Mouse (Mus musculus): ENCODE measurements around the gene Nsun6.

The Nsun6 gene

GRCm38 (mm10) chr2:15054945-15055637 lies at the start of gene Nsun6:
Nsun6 (minus strand) TSS chr2:15055069.
- peak; percentile 97 for DNase-seq (ENCODE audit: low spot score)

GRCm38 (mm10) chr2:15104386-15104785 lies 49.5 kb upstream of the Nsun6 start:
- DNase-seq (ENCODE audit: low spot score) = no peak

DNA sequence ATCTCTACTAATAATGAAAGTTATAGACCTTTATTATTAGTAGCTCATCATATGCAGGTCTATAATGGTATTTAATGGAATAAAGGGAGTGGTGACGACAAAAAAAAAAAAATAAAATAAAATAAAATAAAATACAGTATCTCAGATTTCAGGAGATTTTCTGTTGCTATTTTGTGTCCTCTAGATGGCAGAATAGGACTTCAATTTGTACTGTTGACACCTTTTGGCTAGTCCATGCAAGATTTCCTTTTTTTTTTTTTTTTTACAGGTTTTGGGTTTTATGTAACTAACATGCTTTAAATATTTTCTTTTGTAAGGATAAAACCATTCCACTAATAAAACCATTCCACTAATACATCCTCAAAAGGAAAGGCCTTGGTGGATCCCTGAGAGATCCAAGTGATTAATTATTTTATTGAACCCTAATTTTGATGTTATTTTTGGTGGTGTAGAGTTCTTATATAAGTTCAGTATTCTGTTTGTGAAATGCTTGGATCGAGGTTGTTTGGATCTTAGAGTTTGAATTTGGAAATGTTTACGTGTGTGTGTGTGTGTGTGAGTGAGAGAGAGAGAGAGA lies 41.7 kb upstream of the Nsun6 start:
- DNase-seq (ENCODE audit: low spot score) = no peak

DNA sequence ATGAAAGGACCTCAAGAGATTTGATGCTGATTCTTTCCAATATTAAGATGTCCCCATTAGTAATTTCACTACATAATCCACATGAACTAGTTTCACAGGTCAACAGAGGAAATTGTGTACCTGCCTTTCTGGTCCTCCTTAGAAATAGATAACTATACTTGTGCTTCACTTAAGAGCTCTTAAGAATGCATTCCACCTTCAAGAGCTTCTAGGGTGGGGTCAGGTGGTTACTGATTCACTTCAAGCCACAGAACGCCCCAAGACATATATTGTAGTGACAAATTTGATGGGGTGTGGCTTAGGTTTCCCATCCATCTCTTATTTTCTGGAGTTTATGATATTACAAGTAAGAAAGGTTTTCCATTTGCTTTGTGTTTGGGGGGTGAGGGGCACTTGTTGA lies 32.4 kb upstream of the Nsun6 start:
- no peak for DNase-seq (ENCODE audit: low spot score)

DNA sequence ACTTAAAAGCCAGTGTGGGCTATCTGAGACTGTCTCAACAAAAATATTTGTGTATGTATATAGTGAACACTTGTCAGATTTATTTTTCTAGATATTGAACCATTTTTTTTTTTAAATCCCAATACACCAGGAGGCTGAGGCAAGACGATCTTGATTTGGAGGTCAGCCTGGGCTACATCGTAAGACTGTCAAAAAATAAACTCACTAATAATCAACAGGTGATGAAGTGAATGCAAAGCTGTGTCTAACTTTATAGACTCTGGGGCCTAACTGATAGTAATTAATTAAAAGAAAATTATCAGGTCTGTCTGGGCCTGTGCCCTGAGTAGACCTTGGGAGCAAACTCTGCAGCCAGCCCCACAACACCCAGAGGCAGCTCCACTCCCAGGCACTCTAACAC lies 28.8 kb upstream of the Nsun6 start:
- no peak for DNase-seq (ENCODE audit: low spot score)

DNA sequence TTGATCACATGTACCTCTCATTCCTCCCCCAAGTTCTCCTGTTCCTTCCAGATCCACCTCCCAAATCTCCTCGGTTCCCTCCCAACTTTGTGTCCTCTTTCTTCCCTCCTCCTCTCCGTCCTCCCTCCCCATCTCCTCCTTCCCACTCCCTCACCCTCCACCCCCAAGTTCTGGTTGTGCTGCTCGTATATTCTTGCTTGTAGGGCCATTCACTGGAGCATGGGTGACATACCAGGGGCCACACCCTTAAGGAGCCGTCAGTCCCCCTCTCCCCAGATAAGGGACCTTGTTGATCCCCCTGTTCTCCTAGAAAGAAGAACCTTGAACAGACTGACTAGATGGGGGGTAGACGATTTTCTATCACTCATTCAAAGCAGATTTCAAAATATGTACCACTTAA lies 12.2 kb upstream of the Nsun6 start:
- DNase-seq (ENCODE audit: low spot score) = no peak

DNA sequence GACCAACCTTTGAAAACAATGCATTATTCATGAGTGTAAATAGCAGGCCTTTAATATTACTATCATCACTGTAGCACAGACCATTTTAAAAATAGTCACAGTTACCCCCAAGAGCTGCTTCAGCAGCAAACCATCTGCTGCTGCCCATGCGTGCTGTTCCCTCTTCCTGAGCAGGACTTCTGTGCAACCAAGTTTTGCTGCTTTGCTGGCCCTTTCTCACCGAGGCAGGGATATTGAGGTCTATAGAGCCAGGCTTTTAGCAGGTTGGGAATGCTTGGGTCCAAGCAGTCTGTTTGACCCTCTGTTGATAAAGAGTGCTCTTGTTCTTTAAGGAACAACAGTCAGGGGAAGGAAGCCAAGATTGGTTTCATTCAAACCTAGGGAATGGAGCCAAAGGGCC lies 10.6 kb upstream of the Nsun6 start:
- DNase-seq (ENCODE audit: low spot score) = no peak

DNA sequence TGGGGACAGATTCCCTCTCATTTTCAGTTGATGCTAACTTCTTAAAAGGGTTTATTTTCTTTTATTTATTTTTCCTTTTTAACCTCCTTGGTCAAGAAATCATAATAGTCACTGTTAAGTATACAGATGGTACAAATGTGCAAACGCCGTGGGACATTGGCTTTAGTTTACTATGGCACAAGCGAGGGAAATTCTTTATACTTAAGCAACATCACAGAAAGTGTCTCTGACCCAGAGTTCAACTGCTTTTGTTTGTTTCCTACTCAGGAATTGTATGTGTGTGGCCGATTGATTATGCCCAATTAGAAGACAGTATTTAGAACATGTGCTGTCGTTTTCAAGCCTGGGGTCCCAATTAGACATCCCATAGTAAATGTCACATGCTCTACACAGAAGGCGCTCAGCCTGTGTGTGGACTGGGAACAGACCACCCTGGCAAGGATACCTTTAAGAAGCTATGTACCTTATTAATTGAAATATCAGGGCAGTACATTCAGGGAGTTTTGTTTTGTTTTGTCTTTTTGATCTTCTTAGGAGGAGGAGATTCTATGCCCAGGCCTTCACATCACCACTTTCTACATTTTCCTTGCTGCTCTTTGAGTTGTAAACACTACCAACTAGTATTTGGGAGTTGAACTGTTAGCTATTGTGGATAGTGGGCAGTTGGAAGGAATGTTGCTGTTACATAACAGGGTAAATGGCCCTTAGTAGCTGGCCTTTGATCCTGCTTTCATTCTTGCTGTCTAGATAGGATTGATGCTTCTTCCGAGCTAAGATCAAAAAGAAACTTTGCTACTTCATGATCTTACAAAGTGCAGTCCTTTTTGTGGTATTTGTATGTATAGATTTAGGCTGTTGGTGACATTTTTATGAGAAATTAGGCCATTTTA lies 9.8 kb upstream of the Nsun6 start:
- DNase-seq (ENCODE audit: low spot score) = no peak

- no peak for DNase-seq (ENCODE audit: low spot score)
These were observed 8.9 kb upstream of the Nsun6 start for GRCm38 (mm10) chr2:15063815-15064214.

GRCm38 (mm10) chr2:15060856-15061255 lies 6.0 kb upstream of the Nsun6 start:
- DNase-seq (ENCODE audit: low spot score) = no peak

GRCm38 (mm10) chr2:15058227-15058626 lies 3.4 kb upstream of the Nsun6 start:
- DNase-seq (ENCODE audit: low spot score) = no peak

GRCm38 (mm10) chr2:15055741-15056151 lies 877 bp upstream of the Nsun6 start:
- DNase-seq (ENCODE audit: low spot score) = no peak

DNA sequence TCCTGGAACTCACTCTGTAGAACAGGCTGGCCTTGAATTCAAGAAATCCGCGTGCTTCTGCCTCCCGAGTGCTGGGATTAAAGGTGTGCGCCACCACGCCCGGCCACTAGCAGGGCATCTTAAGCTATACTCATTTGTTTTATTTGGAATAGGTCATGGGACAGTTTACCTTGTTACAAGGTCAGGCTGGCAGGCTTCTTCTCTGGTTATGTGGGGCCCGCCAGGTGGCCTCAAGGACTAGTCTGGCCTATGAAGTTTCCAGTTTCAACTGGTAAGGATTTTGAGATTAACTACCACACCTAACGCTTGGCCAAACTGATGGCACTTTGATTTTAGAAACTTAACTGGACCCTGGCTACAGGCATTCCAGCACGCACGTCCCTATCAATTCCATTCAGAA lies 373 bp downstream of the Nsun6 start:
- no peak for DNase-seq (ENCODE audit: low spot score)

DNA sequence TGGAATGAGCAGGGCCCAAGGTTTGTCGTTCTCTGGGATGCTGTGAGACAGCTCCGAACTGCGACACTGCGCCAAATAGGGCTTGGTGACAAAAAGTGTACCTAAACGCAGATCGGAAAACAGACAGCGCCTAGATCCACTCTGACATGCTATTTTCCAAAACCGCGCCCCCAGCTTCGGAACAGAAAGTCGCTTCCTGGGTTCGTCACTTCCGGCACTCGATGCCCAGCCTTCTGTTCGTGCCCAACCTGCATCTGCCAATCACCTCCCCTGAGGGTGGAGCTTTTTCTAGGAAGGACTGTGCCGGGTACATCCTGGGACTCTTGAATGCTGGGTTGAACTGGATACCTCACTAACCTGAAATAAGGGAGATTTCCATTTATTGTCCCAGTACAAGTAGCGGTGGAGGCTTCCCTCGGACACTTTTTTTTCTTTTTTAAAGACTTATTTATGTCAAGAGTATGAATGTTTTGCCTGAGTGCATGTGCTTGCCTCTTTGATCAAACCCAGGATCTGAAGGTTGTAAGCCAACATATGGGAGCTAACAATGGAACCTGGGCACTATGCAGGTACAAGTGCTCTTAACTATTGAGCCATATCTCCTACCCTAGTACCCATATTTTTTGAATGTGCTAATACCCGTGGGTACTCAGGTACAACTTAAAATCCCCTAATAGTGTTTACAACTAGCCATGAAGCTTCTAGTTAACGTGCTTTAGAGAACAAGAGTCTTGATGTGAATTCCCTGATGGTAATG lies 5.6 kb downstream of the Nsun6 start, which contains the start of gene Arl5b:
Gene Arl5b, plus strand, starts transcription at position 279 of the 757 bp plus-strand sequence.
- peak; percentile 92 for DNase-seq (ENCODE audit: low spot score)

DNA sequence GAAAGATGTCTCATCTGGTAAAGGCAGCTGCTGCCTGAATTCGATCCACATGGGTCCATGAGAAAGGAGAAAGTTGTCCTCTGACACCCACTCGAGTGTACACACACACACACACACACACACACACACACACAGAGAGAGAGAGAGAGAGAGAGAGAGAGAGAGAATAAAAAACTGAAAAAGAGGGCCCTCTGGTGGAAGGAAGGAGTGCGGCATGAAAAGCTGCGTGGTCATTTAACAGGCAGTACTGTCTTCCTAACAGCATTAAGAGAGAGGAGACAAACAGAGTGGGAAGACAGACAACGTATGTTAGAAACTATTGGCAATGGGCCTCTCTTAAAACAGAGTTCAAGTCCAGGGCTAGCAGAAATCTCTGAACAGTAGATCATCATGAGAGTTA lies 14.5 kb downstream of the Nsun6 start:
- no peak for DNase-seq (ENCODE audit: low spot score)

DNA sequence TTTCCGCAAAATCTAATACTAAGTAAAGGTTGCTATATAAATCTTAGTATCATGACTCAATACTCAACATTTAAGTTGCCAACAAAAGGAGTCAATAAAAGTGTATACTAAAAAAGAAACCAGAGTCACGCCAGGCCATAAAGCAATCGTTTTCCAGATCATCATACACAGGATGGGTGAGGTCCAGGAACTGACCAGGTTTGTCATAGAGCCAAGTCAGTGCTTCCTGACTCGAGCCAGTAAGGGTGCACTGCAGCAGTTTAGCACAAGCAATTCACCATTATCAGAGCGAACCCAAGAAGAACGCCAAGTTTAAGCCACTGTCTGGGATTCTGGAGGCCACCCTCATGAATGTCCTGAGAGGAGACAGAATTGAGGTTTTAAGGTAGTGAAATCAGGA lies 16.2 kb downstream of the Nsun6 start:
- no peak for DNase-seq (ENCODE audit: low spot score)

GRCm38 (mm10) chr2:15027816-15028215 lies 27.1 kb downstream of the Nsun6 start:
- DNase-seq (ENCODE audit: low spot score) = no peak

- no peak for DNase-seq (ENCODE audit: low spot score)
These were observed 28.1 kb downstream of the Nsun6 start for GRCm38 (mm10) chr2:15026817-15027216.

DNA sequence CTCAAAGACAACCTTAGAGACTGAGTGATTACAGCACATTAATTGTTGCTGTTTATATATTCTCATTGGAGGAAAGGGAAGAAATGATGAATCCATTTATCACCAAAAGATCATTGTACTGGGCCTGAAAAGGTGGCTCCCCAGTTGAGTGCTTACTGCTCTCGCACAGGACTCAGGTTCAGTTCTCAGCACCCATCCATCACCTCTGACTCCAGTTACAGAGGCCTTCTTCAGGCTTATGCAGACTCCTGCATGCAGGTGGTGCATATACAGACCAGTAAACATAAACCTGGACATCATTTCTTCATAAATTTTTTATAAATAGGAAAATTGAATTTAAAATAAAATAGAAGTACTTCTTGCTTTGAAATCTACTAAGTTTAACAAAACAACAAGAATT lies 46.8 kb downstream of the Nsun6 start:
- DNase-seq (ENCODE audit: low spot score) = no peak

GRCm38 (mm10) chr2:15007531-15007930 lies 47.3 kb downstream of the Nsun6 start:
- DNase-seq (ENCODE audit: low spot score) = no peak

DNA sequence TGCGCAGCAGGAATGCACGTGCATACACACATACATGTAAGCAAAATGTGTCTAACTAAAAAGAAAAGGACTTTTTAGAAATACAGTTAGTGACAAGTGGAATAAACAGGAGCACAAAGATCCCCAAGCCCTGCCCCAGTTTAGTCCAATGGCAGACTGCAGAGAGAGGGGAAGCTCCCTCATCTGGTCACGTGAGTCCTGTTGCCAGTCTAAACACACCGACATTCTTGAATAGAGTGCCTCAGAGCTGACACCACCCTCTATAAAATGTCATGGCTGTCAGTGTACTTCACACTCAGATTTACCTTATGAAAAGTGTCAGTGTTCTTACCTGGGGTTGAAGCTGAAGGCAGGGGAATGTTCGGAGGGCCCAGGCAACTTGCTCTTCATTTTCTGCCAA lies 57.0 kb downstream of the Nsun6 start:
- no peak for DNase-seq (ENCODE audit: low spot score)

GRCm38 (mm10) chr2:14996036-14996435 lies 58.8 kb downstream of the Nsun6 start:
- DNase-seq (ENCODE audit: low spot score) = no peak

Data from testis, postnatal 10 days (tissue).